Mouse (Mus musculus): ENCODE results near the gene B3gnt9. TPM values are rescaled to one million over a fixed set of nuclear protein-coding genes. Genes with fewer than 3 reads are reported as not detected.

The B3gnt9 gene
- polyA plus RNA-seq, 2 experiments = 40.8 to 42.9 TPM

DNA sequence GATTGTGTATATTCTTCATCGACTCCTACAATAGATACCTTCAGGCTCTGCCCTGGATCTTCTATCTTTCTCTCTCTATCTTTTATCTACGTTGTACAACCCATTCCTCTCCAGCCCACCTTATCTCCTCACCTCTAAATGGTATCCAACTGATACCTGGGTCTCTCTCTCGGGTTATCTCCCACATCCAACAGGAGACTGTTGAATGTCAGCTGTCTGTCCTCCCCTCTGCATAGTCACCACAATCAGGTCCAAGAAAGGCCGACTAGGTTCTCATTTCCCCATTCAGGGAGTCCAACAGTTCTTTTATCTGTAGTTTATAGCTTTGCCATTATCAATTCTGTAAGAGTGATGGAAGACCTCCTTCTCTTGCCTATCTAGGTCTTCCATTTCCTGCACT, 27.3 kb upstream of the B3gnt9 start:
- H3K4me3 ChIP-seq (replicated peaks; ENCODE audit: low read length) = no peak overlapping the region
- 90% methylated on average over 4 of the region's 4 CpGs for WGBS
- ATAC-seq (ENCODE audit: low FRiP score, low read depth) (no peak), DNase-seq (ENCODE audit: low spot score) (no peak)
- H3K27me3 ChIP-seq (ENCODE audit: control insufficient read depth, insufficient read depth, low read length) = peaks cover 29% of the 10 kb centered on the region
- TF ChIP-seq POLR2A (IDR thresholded peaks at IDR 0.05; ENCODE audit: borderline replicate concordance, extremely low read depth, insufficient read depth, insufficient read length) = no peak
- H3K4me2 ChIP-seq (replicated peaks; ENCODE audit: low read depth, low read length, severe bottlenecking) = no peak overlapping the region
- H3K9me3 ChIP-seq (ENCODE audit: control insufficient read depth, low read length) = no peaks in the 10 kb centered on the region
- H3K4me1 ChIP-seq (ENCODE audit: control insufficient read depth, insufficient read depth, low read length) = peaks cover 7% of the 10 kb centered on the region; the same call in 1 of the 2 replicates
- peaks cover 15% of the 10 kb centered on the region for H3K36me3 ChIP-seq (ENCODE audit: control insufficient read depth, insufficient read depth, low read length)
- H3K27ac ChIP-seq (replicated peaks; ENCODE audit: low read depth, low read length) = no peak overlapping the region
- H3K9ac ChIP-seq (ENCODE audit: low read depth, low read length, severe bottlenecking) = no peak overlapping the region

DNA sequence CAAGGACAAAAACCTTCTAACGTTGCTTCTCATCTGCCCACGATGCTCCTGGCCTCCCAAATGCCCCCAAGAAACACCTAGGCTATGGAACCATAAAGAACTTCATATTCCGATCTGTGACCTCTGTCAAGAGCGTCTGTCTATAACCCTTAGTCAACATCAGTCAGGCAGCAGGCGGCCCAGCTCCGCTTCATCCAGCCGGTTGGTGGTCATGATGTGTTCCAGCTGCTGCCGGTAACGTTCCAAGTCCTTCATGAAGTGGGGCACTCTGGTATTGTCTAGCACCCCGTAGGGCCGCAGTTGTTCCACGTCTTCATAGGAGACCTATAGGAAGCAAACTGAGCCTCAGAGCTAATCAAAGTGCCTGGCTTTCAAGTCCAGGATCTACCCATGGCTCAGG, 26.9 kb upstream of the B3gnt9 start:
- peaks cover 7% of the 10 kb centered on the region; the same call in 1 of the 2 replicates for H3K4me1 ChIP-seq (ENCODE audit: control insufficient read depth, insufficient read depth, low read length)
- no peak for ATAC-seq (ENCODE audit: low FRiP score, low read depth)
- no peak overlapping the region for H3K4me3 ChIP-seq (replicated peaks; ENCODE audit: low read length)
- H3K9me3 ChIP-seq (ENCODE audit: control insufficient read depth, low read length) = no peaks in the 10 kb centered on the region
- no peak overlapping the region for H3K4me2 ChIP-seq (replicated peaks; ENCODE audit: low read depth, low read length, severe bottlenecking)
- peaks cover 29% of the 10 kb centered on the region for H3K27me3 ChIP-seq (ENCODE audit: control insufficient read depth, insufficient read depth, low read length)
- no peak overlapping the region for H3K9ac ChIP-seq (ENCODE audit: low read depth, low read length, severe bottlenecking)
- no peak for TF ChIP-seq POLR2A (IDR thresholded peaks at IDR 0.05; ENCODE audit: borderline replicate concordance, extremely low read depth, insufficient read depth, insufficient read length)
- H3K36me3 ChIP-seq (ENCODE audit: control insufficient read depth, insufficient read depth, low read length) = peaks cover 15% of the 10 kb centered on the region
- no peak for DNase-seq (ENCODE audit: low spot score)
- H3K27ac ChIP-seq (replicated peaks; ENCODE audit: low read depth, low read length) = no peak overlapping the region
- WGBS = 80% methylated on average over 12 of the region's 12 CpGs

DNA sequence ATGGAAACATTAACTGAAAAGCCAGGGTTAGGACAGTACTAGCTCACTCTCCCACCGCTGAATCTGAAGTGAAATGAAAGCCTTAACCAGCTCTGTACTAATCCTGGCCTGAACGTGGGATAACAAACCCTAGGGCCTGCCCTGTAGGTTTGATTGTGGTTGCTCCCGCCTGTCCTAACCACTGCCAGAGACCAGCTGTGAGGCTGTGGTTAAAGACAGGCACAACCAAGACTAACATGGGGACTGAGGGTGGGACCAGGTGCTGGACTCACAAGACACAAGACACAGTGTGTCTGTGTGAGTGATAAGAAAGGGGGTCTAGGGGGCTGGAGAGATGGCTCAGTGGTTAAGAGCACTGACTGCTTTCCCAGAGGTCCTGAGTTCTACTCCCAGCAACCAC, 25.6 kb upstream of the B3gnt9 start:
- H3K27ac ChIP-seq (replicated peaks; ENCODE audit: low read depth, low read length) = no peak overlapping the region
- H3K9ac ChIP-seq (ENCODE audit: low read depth, low read length, severe bottlenecking) = no peak overlapping the region
- H3K4me1 ChIP-seq (ENCODE audit: control insufficient read depth, insufficient read depth, low read length) = peaks cover 11% of the 10 kb centered on the region; the same call in 1 of the 2 replicates
- ATAC-seq (ENCODE audit: low FRiP score, low read depth) (no peak), DNase-seq (ENCODE audit: low spot score) (no peak)
- no peak overlapping the region for H3K4me2 ChIP-seq (replicated peaks; ENCODE audit: low read depth, low read length, severe bottlenecking)
- no peak overlapping the region for H3K4me3 ChIP-seq (replicated peaks; ENCODE audit: low read length)
- no peaks in the 10 kb centered on the region for H3K9me3 ChIP-seq (ENCODE audit: control insufficient read depth, low read length)
- no peak for TF ChIP-seq POLR2A (IDR thresholded peaks at IDR 0.05; ENCODE audit: borderline replicate concordance, extremely low read depth, insufficient read depth, insufficient read length)
- peaks cover 31% of the 10 kb centered on the region for H3K27me3 ChIP-seq (ENCODE audit: control insufficient read depth, insufficient read depth, low read length)
- peaks cover 15% of the 10 kb centered on the region for H3K36me3 ChIP-seq (ENCODE audit: control insufficient read depth, insufficient read depth, low read length)
- WGBS = 73% methylated on average over 3 of the region's 3 CpGs

DNA sequence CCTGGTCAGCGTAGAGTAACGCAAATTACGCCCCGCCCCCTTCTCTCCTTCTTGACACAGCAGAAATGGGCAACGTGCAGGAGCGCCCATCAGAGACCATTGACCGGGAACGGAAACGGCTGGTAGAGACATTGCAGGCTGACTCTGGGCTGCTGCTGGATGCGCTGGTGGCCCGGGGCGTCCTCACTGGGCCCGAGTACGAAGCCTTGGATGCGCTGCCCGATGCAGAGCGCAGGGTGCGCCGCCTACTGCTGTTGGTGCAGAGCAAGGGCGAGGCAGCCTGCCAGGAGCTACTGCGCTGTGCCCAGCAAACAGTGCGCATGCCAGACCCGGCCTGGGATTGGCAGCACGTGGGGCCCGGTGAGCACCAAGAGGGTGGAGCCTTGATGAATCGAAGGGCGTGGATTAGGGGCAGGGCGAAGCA, 24.0 kb upstream of the B3gnt9 start:
- DNase-seq (ENCODE audit: low spot score) (peak; percentile 50), ATAC-seq (ENCODE audit: low FRiP score, low read depth) (no peak)
- no peak overlapping the region for H3K27ac ChIP-seq (replicated peaks; ENCODE audit: low read depth, low read length)
- H3K27me3 ChIP-seq (ENCODE audit: control insufficient read depth, insufficient read depth, low read length) = peaks cover 47% of the 10 kb centered on the region
- H3K4me3 ChIP-seq (replicated peaks; ENCODE audit: low read length) = peak overlapping the region; percentile 24
- WGBS = 2% methylated on average over 26 of the region's 28 CpGs
- no peak for TF ChIP-seq POLR2A (IDR thresholded peaks at IDR 0.05; ENCODE audit: borderline replicate concordance, extremely low read depth, insufficient read depth, insufficient read length)
- H3K9ac ChIP-seq (ENCODE audit: low read depth, low read length, severe bottlenecking) = no peak overlapping the region
- H3K4me1 ChIP-seq (ENCODE audit: control insufficient read depth, insufficient read depth, low read length) = peaks cover 11% of the 10 kb centered on the region; the same call in 1 of the 2 replicates
- H3K4me2 ChIP-seq (replicated peaks; ENCODE audit: low read depth, low read length, severe bottlenecking) = peak overlapping the region; percentile 42
- H3K36me3 ChIP-seq (ENCODE audit: control insufficient read depth, insufficient read depth, low read length) = peaks cover 9% of the 10 kb centered on the region
- H3K9me3 ChIP-seq (ENCODE audit: control insufficient read depth, low read length) = no peaks in the 10 kb centered on the region

- 0 out of 2 replicates have a peak, but pooled peaks have one; percentile 20 for TF ChIP-seq POLR2A (IDR thresholded peaks at IDR 0.05; ENCODE audit: borderline replicate concordance, extremely low read depth, insufficient read depth, insufficient read length)
- H3K27me3 ChIP-seq (ENCODE audit: control insufficient read depth, insufficient read depth, low read length) = peaks cover 69% of the 10 kb centered on the region
- peak overlapping the region; percentile 50 for H3K9ac ChIP-seq (ENCODE audit: low read depth, low read length, severe bottlenecking)
- peak overlapping the region; percentile 41 for H3K4me3 ChIP-seq (replicated peaks; ENCODE audit: low read length)
- no peaks in the 10 kb centered on the region for H3K9me3 ChIP-seq (ENCODE audit: control insufficient read depth, low read length)
- DNase-seq (ENCODE audit: low spot score) (peak; percentile 69), ATAC-seq (ENCODE audit: low FRiP score, low read depth) (peak; percentile 62)
- peak overlapping the region; percentile 76 for H3K4me2 ChIP-seq (replicated peaks; ENCODE audit: low read depth, low read length, severe bottlenecking)
- H3K4me1 ChIP-seq (ENCODE audit: control insufficient read depth, insufficient read depth, low read length) = peaks cover 11% of the 10 kb centered on the region; the same call in 1 of the 2 replicates
- WGBS = 4% methylated on average over 24 of the region's 30 CpGs
- peaks cover 2% of the 10 kb centered on the region; the same call in 1 of the 2 replicates for H3K36me3 ChIP-seq (ENCODE audit: control insufficient read depth, insufficient read depth, low read length)
- H3K27ac ChIP-seq (replicated peaks; ENCODE audit: low read depth, low read length) = no peak overlapping the region
These were observed 21.6 kb upstream of the B3gnt9 start for GRCm38 (mm10) chr8:105276292-105277120.
